In genomic region chr9:118564696-118565095, GRCm38 (mm10) we compare ENCODE assay signal across 33 mouse cellular contexts. TPM values are rescaled to one million over a fixed set of nuclear protein-coding genes. Genes with fewer than 3 reads are reported as not detected.
"Had no signal": no experiment of that assay in that cellular context is flagged by ENCODE, and none has a peak within 500 bp of the region (broad histone marks: within the 10 kb centered on the region; RNA-seq: fewer than 3 reads in every experiment).

No protein-coding gene starts in this region.

- H3K9me3 ChIP-seq: limb, embryonic 10.5 days; limb, embryonic 12.5 days; limb, embryonic 13.5 days; limb, embryonic 15.5 days; liver, embryonic 12.5 days; liver, embryonic 13.5 days; liver, embryonic 15.5 days; lung, embryonic 15.5 days; megakaryocyte, embryonic 14.5 days; midbrain, embryonic 10.5 days; midbrain, embryonic 12.5 days; midbrain, embryonic 13.5 days; midbrain, embryonic 15.5 days; neural tube, embryonic 12.5 days had no signal

- H3K4me3 ChIP-seq: limb, embryonic 10.5 days; limb, embryonic 12.5 days; limb, embryonic 13.5 days; limb, embryonic 15.5 days; liver, embryonic 12.5 days; liver, embryonic 13.5 days; liver, embryonic 15.5 days; lung, embryonic 15.5 days; megakaryocyte, embryonic 14.5 days; midbrain, embryonic 10.5 days; midbrain, embryonic 12.5 days; midbrain, embryonic 13.5 days; midbrain, embryonic 15.5 days; myocyte; neural tube, embryonic 12.5 days had no signal

- ATAC-seq: liver, embryonic 12.5 days; liver, postnatal 0 days; lung, postnatal 0 days; midbrain, embryonic 13.5 days; midbrain, embryonic 15.5 days; midbrain, embryonic 16.5 days had no signal

- H3K4me1 ChIP-seq: limb, embryonic 12.5 days; limb, embryonic 13.5 days; limb, embryonic 15.5 days; liver, embryonic 12.5 days; liver, embryonic 13.5 days; liver, embryonic 15.5 days; lung, embryonic 15.5 days; midbrain, embryonic 10.5 days; midbrain, embryonic 12.5 days; midbrain, embryonic 13.5 days; midbrain, embryonic 15.5 days; neural tube, embryonic 12.5 days had no signal

- H3K27ac ChIP-seq: limb, embryonic 10.5 days; limb, embryonic 13.5 days; limb, embryonic 15.5 days; liver, embryonic 12.5 days; liver, embryonic 13.5 days; liver, embryonic 14.5 days; liver, embryonic 15.5 days; lung, embryonic 15.5 days; macrophage; midbrain, embryonic 10.5 days; midbrain, embryonic 12.5 days; midbrain, embryonic 13.5 days; midbrain, embryonic 15.5 days; neural tube, embryonic 12.5 days had no signal

- H3K9ac ChIP-seq: limb, embryonic 12.5 days; limb, embryonic 13.5 days; limb, embryonic 15.5 days; liver, embryonic 12.5 days; liver, embryonic 13.5 days; liver, embryonic 14.5 days; liver, embryonic 15.5 days; liver, postnatal 0 days; lung, embryonic 14.5 days; lung, embryonic 15.5 days; midbrain, embryonic 12.5 days; midbrain, embryonic 13.5 days; midbrain, embryonic 15.5 days; neural tube, embryonic 12.5 days had no signal

- H3K4me2 ChIP-seq: limb, embryonic 12.5 days; limb, embryonic 13.5 days; limb, embryonic 15.5 days; liver, embryonic 11.5 days; liver, embryonic 12.5 days; liver, embryonic 13.5 days; liver, embryonic 15.5 days; lung, embryonic 14.5 days; lung, embryonic 15.5 days; midbrain, embryonic 11.5 days; midbrain, embryonic 12.5 days; midbrain, embryonic 13.5 days; midbrain, embryonic 15.5 days; neural tube, embryonic 12.5 days had no signal

- DNase-seq: left cerebral cortex, postnatal 4 days; liver; liver, embryonic 13.5 days; liver, postnatal 0 days; lung, adult 18-20 months; lung, adult 2 months; lung, embryonic 14.5 days; lung, postnatal 10 days; lung, postnatal 14 days; lung, postnatal 36 days; lung, postnatal 4 days; midbrain, embryonic 14.5 days had no signal

- H3K27me3 ChIP-seq: limb, embryonic 12.5 days; limb, embryonic 13.5 days; limb, embryonic 15.5 days; liver, embryonic 12.5 days; liver, embryonic 13.5 days; liver, embryonic 15.5 days; lung, embryonic 15.5 days; megakaryocyte, embryonic 14.5 days; midbrain, embryonic 12.5 days; midbrain, embryonic 13.5 days; midbrain, embryonic 15.5 days; neural tube, embryonic 12.5 days had no signal

RNA-seq across cellular contexts. Expression of gene Itga9, which starts 41.8 kb away (rescaled TPM):
- total RNA-seq: monocyte, adult 5-6 weeks had no signal
